Mouse (Mus musculus) testis, adult 2 months (tissue): ENCODE measurements around the gene Dnajc3.

Experiments used
- CTCF ChIP-seq: fragments of 200-500 bp; IDR thresholded peaks from 2 replicates; pipeline ENCODE4 v1.5.1; 2012; ENCODE audit warnings: low read depth, mild to moderate bottlenecking, inconsistent platforms, low read length, moderate library complexity; ENCODE audit not compliant: control insufficient read depth, insufficient read depth, insufficient replicate concordance
- POLR2A ChIP-seq: fragments of 200-500 bp; IDR thresholded peaks from 2 replicates; pipeline ENCODE4 v1.6.1; 2012; ENCODE audit warnings: low read depth, mild to moderate bottlenecking, inconsistent platforms, low read length, moderate library complexity; ENCODE audit not compliant: control insufficient read depth

DNA sequence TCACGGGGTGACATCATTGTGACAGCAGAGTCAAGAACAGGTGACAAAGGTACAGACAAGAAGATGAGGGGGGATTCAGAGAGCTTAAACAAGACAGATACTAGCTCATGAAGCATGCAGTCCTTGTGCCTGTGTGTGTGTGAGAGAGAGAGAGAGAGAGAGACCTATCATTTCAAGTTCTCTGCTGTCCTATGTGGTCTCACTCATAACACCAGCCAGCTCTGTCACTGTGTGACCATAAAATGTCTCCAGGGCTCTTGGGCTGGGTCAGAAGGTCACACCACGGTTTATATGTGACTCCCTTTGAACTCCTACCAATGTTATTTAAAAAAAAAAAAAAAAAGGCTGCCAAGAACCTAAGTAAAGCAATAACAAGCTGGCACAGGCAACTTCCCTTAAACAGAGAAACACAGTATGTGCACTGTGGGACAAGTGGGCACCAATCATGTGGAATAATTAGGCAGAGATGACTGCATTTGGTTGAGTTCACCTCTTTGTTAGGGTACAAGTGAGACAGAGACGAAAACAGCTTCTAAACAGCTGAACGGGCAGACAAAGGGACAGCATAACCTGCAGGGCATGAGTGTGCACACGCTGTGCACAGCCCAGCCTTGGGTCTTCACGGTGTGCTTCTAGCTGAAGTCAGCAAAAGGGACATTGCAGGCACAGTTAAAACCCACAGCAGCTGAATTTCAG, 33.8 kb upstream of the Dnajc3 start:
- TF ChIP-seq CTCF (no peak), POLR2A (no peak)
